Mouse (Mus musculus) embryonic facial prominence, embryonic 14.5 days (tissue): Measurements from ENCODE around the gene Tnfrsf25. TPM values are rescaled to one million over a fixed set of nuclear protein-coding genes. Genes with fewer than 3 reads are reported as not detected.

Source experiments
- ATAC-seq: fragments of 200-750 bp; cut with Nextera tagmentation; 2 replicates; pipeline ENCODE4 v1.8.0; 2017; ENCODE audit warnings: low read depth, moderate number of reproducible peaks, moderate TSS enrichment
- DNase-seq: peaks from one replicate; pipeline ENCODE4 v3.0.0-alpha.2; 2015; ENCODE audit warnings: low spot score
- H3K27ac ChIP-seq: fragments of 300-500 bp; sonication (generic); replicated peaks from 2 replicates; pipeline ENCODE4 v1.5.1; 2014; ENCODE audit warnings: low read depth, mild to moderate bottlenecking, low read length, moderate library complexity
- H3K27me3 ChIP-seq: fragments of 300-500 bp; sonication (generic); replicated peaks from 2 replicates; pipeline ENCODE4 v1.6.1; 2014; ENCODE audit warnings: low read length; ENCODE audit not compliant: control insufficient read depth, insufficient read depth
- H3K36me3 ChIP-seq: fragments of 300-500 bp; sonication (generic); 2 replicates; pipeline ENCODE4 v1.6.1; 2014; ENCODE audit warnings: low read length, mixed read lengths; ENCODE audit not compliant: control insufficient read depth, insufficient read depth
- H3K4me1 ChIP-seq: fragments of 300-500 bp; sonication (generic); 2 replicates; pipeline ENCODE4 v1.6.1; 2014; ENCODE audit warnings: antibody characterized with exemption, low read length; ENCODE audit not compliant: control insufficient read depth, insufficient read depth
- H3K4me2 ChIP-seq: fragments of 300-500 bp; sonication (generic); 2 replicates; pipeline ENCODE4 v1.6.1; 2014; ENCODE audit warnings: low read depth, mild to moderate bottlenecking, low read length, moderate library complexity, mixed read lengths
- H3K4me3 ChIP-seq: fragments of 300-500 bp; sonication (generic); 2 replicates; pipeline ENCODE4 v1.5.1; 2014; ENCODE audit warnings: low read depth, mild to moderate bottlenecking, low read length
- H3K9ac ChIP-seq: fragments of 300-500 bp; sonication (generic); 2 replicates; pipeline ENCODE4 v1.6.1; 2014; ENCODE audit warnings: low read depth, mild to moderate bottlenecking, low read length, moderate library complexity, mixed read lengths
- H3K9me3 ChIP-seq: fragments of 300-500 bp; sonication (generic); 2 replicates; pipeline ENCODE4 v1.6.1; 2016; ENCODE audit warnings: low read length; ENCODE audit not compliant: control insufficient read depth
- WGBS: fragments of 180-500 bp; shearing (Covaris S2); extraction: QIAGEN DNeasy Blood & Tissue Kit; methylation state at CpG from one replicate; pipeline ENCODE4 v1.1.7; 2014; 5-methylcytosine and 5-hydroxymethylcytosine counted together
- polyA plus RNA-seq: library from polyadenylated mRNA; unstranded; fragments of >200 nt; fragmentation: Nextera tagmentation; extraction: Ambion mirVana; gene quantifications from 2 replicates; pipeline ENCODE4 v1.2.1, GENCODE M21; 2014

Gene Tnfrsf25
- polyA plus RNA-seq, 1 experiment from 2014 or later, result 0.65 TPM

- Histone ChIP-seq H3K36me3 (no peaks in the 10 kb centered on the region), H3K27ac (no peak overlapping the region), H3K4me3 (peak overlapping the region; percentile 44), H3K27me3 (peaks cover 28% of the 10 kb centered on the region), H3K4me2 (peak overlapping the region; percentile 67), H3K4me1 (0 out of 2 replicates have a peak, but pooled peaks cover 6% of the 10 kb centered on the region), H3K9ac (no peak overlapping the region), H3K9me3 (no peaks in the 10 kb centered on the region)
- 4% methylated on average over 39 of the region's 51 CpGs for WGBS
- DNase-seq (peak; percentile 80), ATAC-seq (peak; percentile 88)
These were observed 22.9 kb downstream of the Tnfrsf25 start for GRCm38 (mm10) chr4:152138497-152139260.

GRCm38 (mm10) chr4:152140441-152140840, 24.7 kb downstream of the Tnfrsf25 start:
- no peak for DNase-seq
- no peak for ATAC-seq
- H3K4me3 ChIP-seq, result no peak overlapping the region
- no peaks in the 10 kb centered on the region for H3K36me3 ChIP-seq
- H3K4me2 ChIP-seq, result no peak overlapping the region
- H3K4me1 ChIP-seq, result 0 out of 2 replicates have a peak, but pooled peaks cover 6% of the 10 kb centered on the region
- H3K9ac ChIP-seq, result no peak overlapping the region
- no peak overlapping the region for H3K27ac ChIP-seq
- no peaks in the 10 kb centered on the region for H3K9me3 ChIP-seq
- WGBS, result 31% methylated on average over 6 of the region's 6 CpGs
- H3K27me3 ChIP-seq, result peaks cover 20% of the 10 kb centered on the region

- Histone ChIP-seq H3K9me3 (no peaks in the 10 kb centered on the region), H3K9ac (no peak overlapping the region), H3K27ac (no peak overlapping the region), H3K4me2 (no peak overlapping the region), H3K4me1 (0 out of 2 replicates have a peak, but pooled peaks cover 6% of the 10 kb centered on the region), H3K27me3 (peaks cover 20% of the 10 kb centered on the region), H3K4me3 (no peak overlapping the region), H3K36me3 (no peaks in the 10 kb centered on the region)
- ATAC-seq (no peak), DNase-seq (no peak)
- WGBS, result 76% methylated on average over 8 of the region's 8 CpGs
These were observed 25.9 kb downstream of the Tnfrsf25 start for GRCm38 (mm10) chr4:152141521-152142135.

GRCm38 (mm10) chr4:152143632-152144031, 27.9 kb downstream of the Tnfrsf25 start:
- no peak for ATAC-seq
- no peak overlapping the region for H3K9ac ChIP-seq
- WGBS, result 46% methylated on average over 1 of the region's 1 CpGs
- no peak overlapping the region for H3K27ac ChIP-seq
- peaks cover 15% of the 10 kb centered on the region for H3K27me3 ChIP-seq
- H3K4me2 ChIP-seq, result no peak overlapping the region
- no peaks in the 10 kb centered on the region for H3K36me3 ChIP-seq
- DNase-seq, result no peak
- H3K4me3 ChIP-seq, result no peak overlapping the region
- H3K9me3 ChIP-seq, result no peaks in the 10 kb centered on the region
- 0 out of 2 replicates have a peak, but pooled peaks cover 5% of the 10 kb centered on the region for H3K4me1 ChIP-seq

- Histone ChIP-seq H3K4me2 (no peak overlapping the region), H3K9me3 (no peaks in the 10 kb centered on the region), H3K27ac (no peak overlapping the region), H3K4me3 (no peak overlapping the region), H3K27me3 (peaks cover 20% of the 10 kb centered on the region), H3K4me1 (no peaks in the 10 kb centered on the region), H3K9ac (no peak overlapping the region), H3K36me3 (no peaks in the 10 kb centered on the region)
- DNase-seq, result no peak
- no peak for ATAC-seq
- WGBS, result 84% methylated on average over 8 of the region's 10 CpGs
These were observed 29.7 kb downstream of the Tnfrsf25 start for GRCm38 (mm10) chr4:152145473-152145872.

- Histone ChIP-seq H3K4me3 (no peak overlapping the region), H3K4me2 (no peak overlapping the region), H3K9ac (no peak overlapping the region), H3K27ac (no peak overlapping the region), H3K4me1 (no peaks in the 10 kb centered on the region), H3K9me3 (no peaks in the 10 kb centered on the region), H3K36me3 (no peaks in the 10 kb centered on the region), H3K27me3 (peaks cover 25% of the 10 kb centered on the region)
- 64% methylated on average over 11 of the region's 11 CpGs for WGBS
- no peak for ATAC-seq
- DNase-seq, result no peak
These were observed 30.5 kb downstream of the Tnfrsf25 start for GRCm38 (mm10) chr4:152146033-152146827.

GRCm38 (mm10) chr4:152150546-152150945, 34.8 kb downstream of the Tnfrsf25 start:
- H3K9ac ChIP-seq, result no peak overlapping the region
- no peak overlapping the region for H3K4me3 ChIP-seq
- H3K4me2 ChIP-seq, result no peak overlapping the region
- DNase-seq (no peak), ATAC-seq (no peak)
- H3K27me3 ChIP-seq, result peaks cover 62% of the 10 kb centered on the region
- H3K36me3 ChIP-seq, result no peaks in the 10 kb centered on the region
- H3K27ac ChIP-seq, result no peak overlapping the region
- 66% methylated on average over 4 of the region's 4 CpGs for WGBS
- H3K9me3 ChIP-seq, result no peaks in the 10 kb centered on the region
- peaks cover 3% of the 10 kb centered on the region; the same call in 1 of the 2 replicates for H3K4me1 ChIP-seq

- peak overlapping the region; percentile 68 for H3K4me2 ChIP-seq
- no peak overlapping the region for H3K27ac ChIP-seq
- DNase-seq, result no peak
- no peaks in the 10 kb centered on the region for H3K36me3 ChIP-seq
- H3K4me3 ChIP-seq, result peak overlapping the region; percentile 43
- H3K9me3 ChIP-seq, result no peaks in the 10 kb centered on the region
- WGBS, result 23% methylated on average over 7 of the region's 7 CpGs
- no peak for ATAC-seq
- H3K9ac ChIP-seq, result no peak overlapping the region
- peaks cover 3% of the 10 kb centered on the region; the same call in 1 of the 2 replicates for H3K4me1 ChIP-seq
- H3K27me3 ChIP-seq, result peaks cover 64% of the 10 kb centered on the region
These were observed 35.8 kb downstream of the Tnfrsf25 start for GRCm38 (mm10) chr4:152151451-152151965.
